Mouse (Mus musculus) myocyte (in vitro differentiated cells): ENCODE measurements around the gene Gm2026. TPM values are rescaled to one million over a fixed set of nuclear protein-coding genes. Genes with fewer than 3 reads are reported as not detected.
"Not testable (repeated sequence)": the region's sequence is repeated elsewhere in the genome, so short reads cannot be mapped to it uniquely, and the experiment has no call there.

Source experiments
- H3K27me3 ChIP-seq: one replicate; pipeline ENCODE4 v1.6.1; 2011; ENCODE audit not compliant: control insufficient read depth, insufficient read depth, insufficient read length
- H3K36me3 ChIP-seq: one replicate; pipeline ENCODE4 v1.6.1; 2011; ENCODE audit not compliant: control insufficient read depth, insufficient read depth
- H3K4me2 ChIP-seq: one replicate; pipeline ENCODE4 v1.6.1; 2011; ENCODE audit warnings: low read depth, control low read depth
- H3K4me3 ChIP-seq: one replicate; pipeline ENCODE4 v1.5.1; 2011; ENCODE audit warnings: mild to moderate bottlenecking, control low read depth, moderate library complexity
- H3K79me2 ChIP-seq: one replicate; pipeline ENCODE4 v1.6.1; 2011; ENCODE audit not compliant: control insufficient read depth, insufficient read depth
- H3ac ChIP-seq: one replicate; pipeline ENCODE4 v1.6.1; 2011; ENCODE audit not compliant: control insufficient read depth, insufficient read length
- polyA plus RNA-seq: library from polyadenylated mRNA; unstranded; fragments of >200 nt; fragmentation: generic; extraction: Trizol; gene quantifications from one replicate; pipeline ENCODE4 v1.2.1, GENCODE M21; 2012; ENCODE audit warnings: missing spikeins

The Gm2026 gene
- polyA plus RNA-seq: 2.2 TPM

- H3K27me3 ChIP-seq, H3K4me3 ChIP-seq, H3K4me2 ChIP-seq, H3K79me2 ChIP-seq, H3K36me3 ChIP-seq, H3ac ChIP-seq: not testable (repeated sequence)
These were observed at the start of gene Gm2026 for GRCm38 (mm10) chr2:175965031-175965430. Gm2026 (plus strand) TSS chr2:175965331.

GRCm38 (mm10) chr2:175931000-175931399, 34.1 kb upstream of the Gm2026 start, which contains the start of gene Zfp966:
Zfp966 (minus strand) TSS chr2:175931100.
- H3K36me3 ChIP-seq, H3ac ChIP-seq, H3K4me3 ChIP-seq, H3K79me2 ChIP-seq, H3K4me2 ChIP-seq, H3K27me3 ChIP-seq: not testable (repeated sequence)

Other genes starting within 250 kb of the Gm2026 start
- not detected for gene Gm2007, start 223.8 kb upstream of the Gm2026 start, polyA plus RNA-seq
- 2.0 TPM for gene Gm14288, start 164.2 kb upstream of the Gm2026 start, polyA plus RNA-seq
- gene Gm6710, start 96.1 kb upstream of the Gm2026 start, polyA plus RNA-seq: 2.2 TPM
- 1.4 TPM for gene Zfp966, start 34.2 kb upstream of the Gm2026 start, polyA plus RNA-seq
- 0.77 TPM for gene Gm2004, start 184.5 kb downstream of the Gm2026 start, polyA plus RNA-seq